Mouse (Mus musculus) heart, embryonic 15.5 days (tissue): ENCODE measurements at regions not wholly inside any gene's neighbourhood (a gene's known extent, or its start where the extent isn't known, plus 50 kb on each side); places are given as distances from the start of the nearest gene placed in this dataset.

Experiments
- ATAC-seq: fragments of 200-750 bp; cut with Nextera tagmentation; replicated peaks from 2 replicates; pipeline ENCODE4 v1.8.0; 2017; ENCODE audit warnings: low read depth, moderate TSS enrichment; ENCODE audit not compliant: insufficient number of reproducible peaks, insufficient read depth, low FRiP score
- H3K27ac ChIP-seq: fragments of 300-500 bp; sonication (generic); 2 replicates; pipeline ENCODE4 v1.5.1; 2015; ENCODE audit warnings: mild to moderate bottlenecking, inconsistent platforms
- H3K27me3 ChIP-seq: fragments of 300-500 bp; sonication (generic); 2 replicates; pipeline ENCODE4 v1.6.1; 2015; ENCODE audit warnings: inconsistent platforms
- H3K36me3 ChIP-seq: fragments of 300-500 bp; sonication (generic); 2 replicates; pipeline ENCODE4 v1.6.1; 2015; ENCODE audit warnings: mild to moderate bottlenecking, inconsistent platforms
- H3K4me1 ChIP-seq: fragments of 300-500 bp; sonication (generic); replicated peaks from 2 replicates; pipeline ENCODE4 v1.6.1; 2015; ENCODE audit warnings: inconsistent platforms
- H3K4me2 ChIP-seq: fragments of 300-500 bp; sonication (generic); 2 replicates; pipeline ENCODE4 v1.6.1; 2015; ENCODE audit warnings: inconsistent platforms, mild to moderate bottlenecking, moderate library complexity
- H3K4me3 ChIP-seq: fragments of 300-500 bp; sonication (generic); 2 replicates; pipeline ENCODE4 v1.5.1; 2015; ENCODE audit warnings: mild to moderate bottlenecking, inconsistent platforms
- H3K9ac ChIP-seq: fragments of 300-500 bp; sonication (generic); 2 replicates; pipeline ENCODE4 v1.6.1; 2015; ENCODE audit warnings: mild to moderate bottlenecking, inconsistent platforms
- H3K9me3 ChIP-seq: fragments of 300-500 bp; sonication (generic); replicated peaks from 2 replicates; pipeline ENCODE4 v1.6.1; 2016; ENCODE audit warnings: inconsistent platforms
- WGBS: fragments of 180-500 bp; shearing (Covaris S2); methylation state at CpG from one replicate; pipeline ENCODE4 v1.1.7; 2015; ENCODE audit warnings: mixed read lengths; 5-methylcytosine and 5-hydroxymethylcytosine counted together

DNA sequence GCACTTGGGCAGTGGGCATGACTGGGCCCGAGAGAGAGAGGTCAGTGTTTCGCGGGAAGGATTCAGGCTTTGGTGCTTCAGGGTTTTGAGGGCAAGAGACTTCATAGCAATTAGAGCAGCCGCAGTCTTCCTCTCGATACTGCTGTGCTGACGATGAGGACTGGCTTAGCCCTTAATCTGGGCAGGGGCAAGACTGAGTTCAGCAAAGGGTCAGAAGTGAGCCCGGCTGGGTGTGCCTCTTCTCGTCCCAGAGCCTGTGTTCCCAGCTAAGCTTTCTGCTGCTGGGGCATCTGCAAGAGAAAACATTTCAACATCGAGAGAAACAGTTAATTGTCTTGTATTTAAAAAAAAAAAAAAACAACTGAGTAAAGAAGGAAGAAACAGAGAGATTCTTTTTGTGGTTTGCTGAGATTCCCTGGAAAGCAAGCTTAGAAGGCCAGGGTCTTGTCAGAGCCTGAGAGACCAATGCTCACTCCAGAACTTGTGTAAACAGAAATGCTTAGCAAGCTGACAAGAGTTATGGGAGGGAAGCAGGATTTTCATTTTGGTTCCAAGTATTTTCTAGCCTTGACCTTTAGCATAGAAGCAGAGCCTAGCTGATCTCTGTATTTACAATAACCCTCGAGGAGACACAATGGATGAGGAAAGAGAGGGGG lies 195.1 kb downstream of the Zfp36l1 start:
- Histone ChIP-seq H3K4me2 (no peak overlapping the region), H3K9ac (no peak overlapping the region), H3K36me3 (no peaks in the 10 kb centered on the region), H3K9me3 (no peaks in the 10 kb centered on the region), H3K27me3 (no peaks in the 10 kb centered on the region), H3K4me1 (peaks cover 25% of the 10 kb centered on the region), H3K27ac (peak overlapping the region; percentile 43), H3K4me3 (no peak overlapping the region)
- no peak for ATAC-seq
- WGBS = 49% methylated on average over 10 of the region's 10 CpGs

DNA sequence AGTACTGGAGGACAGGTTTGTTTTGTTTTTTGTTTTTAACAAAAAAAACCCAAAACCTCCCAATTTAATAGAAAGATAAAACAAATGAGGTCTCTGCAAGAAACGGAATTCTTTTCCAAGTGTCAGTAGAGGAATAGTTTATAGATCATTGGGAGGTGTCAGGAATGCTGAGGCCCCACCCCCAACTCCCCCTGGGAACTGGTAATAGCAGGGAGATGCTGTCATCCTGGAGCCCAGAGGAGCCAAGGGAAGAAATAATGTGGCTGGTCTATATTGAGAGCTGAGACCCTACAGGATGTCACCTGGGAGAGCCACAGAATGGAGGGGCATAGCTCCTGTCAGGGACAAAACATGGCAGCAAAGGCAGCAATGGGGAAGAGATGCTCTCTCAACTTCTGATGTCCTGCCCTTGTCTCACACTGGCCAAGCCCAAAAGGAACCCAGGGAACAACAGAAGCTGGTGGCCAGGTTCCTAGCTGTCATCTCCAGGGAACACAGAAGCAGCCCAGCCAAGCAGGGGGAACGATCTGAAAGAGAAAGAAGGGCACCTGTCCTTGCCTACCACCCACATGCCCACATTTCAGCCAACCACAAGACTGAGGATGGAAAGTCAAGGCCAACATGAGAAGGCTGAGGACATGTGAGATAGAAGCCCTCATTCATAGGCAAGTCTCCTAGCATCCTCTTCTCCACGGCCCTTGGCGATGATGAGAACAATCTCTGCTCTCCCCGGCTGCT lies 195.7 kb downstream of the Zfp36l1 start:
- Histone ChIP-seq H3K27me3 (no peaks in the 10 kb centered on the region), H3K36me3 (no peaks in the 10 kb centered on the region), H3K27ac (peak overlapping the region; percentile 43), H3K4me2 (no peak overlapping the region), H3K4me1 (peaks cover 25% of the 10 kb centered on the region), H3K9ac (no peak overlapping the region), H3K4me3 (no peak overlapping the region), H3K9me3 (no peaks in the 10 kb centered on the region)
- WGBS = 71% methylated on average over 5 of the region's 5 CpGs
- ATAC-seq = no peak

DNA sequence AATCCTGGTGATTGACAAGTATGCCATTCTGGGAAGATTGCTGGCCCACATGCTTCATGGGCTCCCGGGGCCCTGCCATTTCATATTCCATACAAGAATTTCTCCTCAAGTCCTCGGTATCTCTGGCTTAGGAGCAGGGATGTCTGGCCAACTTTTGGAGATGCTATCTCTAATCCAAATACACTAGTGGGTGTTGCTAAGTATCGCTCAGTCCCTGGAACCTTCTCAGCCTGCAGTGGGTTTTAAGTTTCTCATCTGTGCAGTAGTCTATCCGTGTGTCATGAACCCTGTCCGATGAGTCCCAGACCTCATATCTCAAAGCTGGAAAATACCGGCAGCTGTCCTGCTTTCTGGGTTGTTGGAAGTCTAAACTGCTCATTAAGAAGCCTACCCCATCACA lies 198.9 kb downstream of the Zfp36l1 start:
- Histone ChIP-seq H3K9ac (no peak overlapping the region), H3K27ac (peak overlapping the region; percentile 22; the same call in 1 of the 2 replicates), H3K27me3 (no peaks in the 10 kb centered on the region), H3K4me3 (no peak overlapping the region), H3K4me2 (no peak overlapping the region), H3K9me3 (no peaks in the 10 kb centered on the region), H3K4me1 (peaks cover 23% of the 10 kb centered on the region), H3K36me3 (no peaks in the 10 kb centered on the region)
- ATAC-seq = no peak
- 48% methylated on average over 6 of the region's 6 CpGs for WGBS

DNA sequence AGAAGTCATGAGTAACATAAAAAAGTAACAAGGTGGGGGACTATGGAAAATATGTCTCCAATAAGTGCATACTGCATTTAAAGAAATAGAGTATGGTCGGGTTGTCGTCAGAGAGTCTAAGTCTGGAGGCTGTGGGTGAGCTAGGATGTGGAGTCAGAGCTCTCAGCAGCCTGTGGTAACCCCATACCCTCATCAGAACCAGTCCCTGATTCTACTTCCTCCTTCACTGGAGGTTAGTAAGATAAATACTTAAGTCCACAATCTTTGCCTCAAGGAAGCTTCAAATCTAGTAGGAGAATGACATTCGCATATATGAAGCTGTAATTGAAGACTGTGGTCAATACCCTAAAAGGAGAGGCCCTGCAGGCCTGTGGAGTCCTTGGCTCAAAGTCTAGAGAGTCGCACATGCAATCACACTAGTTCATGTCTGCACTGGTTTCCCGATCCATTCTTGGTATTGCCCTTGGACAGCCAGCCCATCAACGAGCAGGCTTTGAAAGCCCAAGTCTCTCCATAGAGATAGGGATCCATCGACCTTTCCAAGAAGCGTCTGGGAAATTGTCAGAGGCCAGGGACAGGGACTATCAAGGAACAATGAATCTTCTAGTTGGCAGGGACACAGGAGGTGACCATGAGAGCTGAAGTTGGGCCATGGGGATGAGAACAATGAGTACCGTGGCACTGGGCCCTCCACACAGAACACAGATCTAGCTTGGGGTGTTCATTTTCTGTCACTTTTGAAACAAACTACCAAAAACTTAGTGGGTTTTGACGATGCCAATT lies 200.3 kb downstream of the Zfp36l1 start:
- Histone ChIP-seq H3K4me2 (no peak overlapping the region), H3K4me3 (no peak overlapping the region), H3K9ac (no peak overlapping the region), H3K27ac (no peak overlapping the region), H3K9me3 (no peaks in the 10 kb centered on the region), H3K27me3 (no peaks in the 10 kb centered on the region), H3K4me1 (peaks cover 19% of the 10 kb centered on the region), H3K36me3 (no peaks in the 10 kb centered on the region)
- WGBS = 87% methylated on average over 10 of the region's 10 CpGs
- no peak for ATAC-seq

DNA sequence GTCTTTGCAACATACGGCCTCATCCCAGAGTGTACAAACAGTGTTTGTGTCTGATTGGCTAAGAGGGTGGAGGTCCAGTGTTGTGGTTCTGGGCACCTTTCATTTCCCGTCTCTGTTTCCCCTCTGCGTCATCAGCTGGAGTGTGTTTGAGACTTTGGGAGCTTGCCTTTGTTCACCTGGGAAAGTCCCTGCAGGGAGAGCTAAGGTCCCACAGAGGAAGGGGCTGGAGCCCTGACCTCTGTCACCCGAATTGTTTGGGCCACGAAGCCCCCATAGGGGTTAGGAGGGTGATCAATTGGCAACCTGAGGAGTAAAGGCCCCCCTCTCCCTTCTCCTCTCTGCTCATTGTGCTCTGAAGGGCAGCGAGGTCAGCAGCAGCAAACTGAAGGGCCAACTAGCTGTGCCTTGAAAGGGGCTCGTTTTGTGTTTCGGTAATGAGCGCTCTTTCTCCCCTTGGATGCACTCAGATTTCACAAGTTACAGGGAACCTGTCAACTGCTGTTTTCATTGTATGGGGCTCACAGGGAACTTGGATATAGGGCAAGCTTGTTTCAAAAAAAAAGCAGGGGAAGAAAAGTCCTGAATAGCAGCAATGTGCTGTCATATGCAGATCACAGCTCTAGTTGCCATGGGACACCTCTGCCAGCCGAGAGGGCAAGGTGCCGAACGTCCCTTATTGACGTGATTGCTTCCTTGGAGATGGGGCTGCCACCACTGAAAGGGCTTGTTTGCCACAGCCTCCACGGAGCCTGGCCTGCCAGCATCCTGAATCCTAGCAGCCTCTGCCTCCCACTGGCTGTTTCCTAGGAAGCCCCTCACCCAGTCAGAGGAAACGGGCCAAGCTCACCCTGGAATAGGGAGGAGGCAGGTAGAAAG lies 201.7 kb downstream of the Zfp36l1 start:
- Histone ChIP-seq H3K9me3 (no peaks in the 10 kb centered on the region), H3K4me2 (no peak overlapping the region), H3K9ac (0 out of 2 replicates have a peak overlapping the region, but pooled peaks have one; percentile 27), H3K4me3 (no peak overlapping the region), H3K27me3 (no peaks in the 10 kb centered on the region), H3K36me3 (no peaks in the 10 kb centered on the region), H3K4me1 (peaks cover 26% of the 10 kb centered on the region), H3K27ac (peak overlapping the region; percentile 46)
- WGBS = 60% methylated on average over 15 of the region's 15 CpGs
- no peak for ATAC-seq

- Histone ChIP-seq H3K4me3 (no peak overlapping the region), H3K9ac (no peak overlapping the region), H3K27ac (peak overlapping the region; percentile 99), H3K4me1 (peaks cover 55% of the 10 kb centered on the region), H3K27me3 (no peaks in the 10 kb centered on the region), H3K9me3 (no peaks in the 10 kb centered on the region), H3K4me2 (no peak overlapping the region), H3K36me3 (no peaks in the 10 kb centered on the region)
- ATAC-seq = no peak
- 48% methylated on average over 5 of the region's 5 CpGs for WGBS
These were observed 205.2 kb downstream of the Zfp36l1 start for GRCm38 (mm10) chr12:79907583-79907982.

DNA sequence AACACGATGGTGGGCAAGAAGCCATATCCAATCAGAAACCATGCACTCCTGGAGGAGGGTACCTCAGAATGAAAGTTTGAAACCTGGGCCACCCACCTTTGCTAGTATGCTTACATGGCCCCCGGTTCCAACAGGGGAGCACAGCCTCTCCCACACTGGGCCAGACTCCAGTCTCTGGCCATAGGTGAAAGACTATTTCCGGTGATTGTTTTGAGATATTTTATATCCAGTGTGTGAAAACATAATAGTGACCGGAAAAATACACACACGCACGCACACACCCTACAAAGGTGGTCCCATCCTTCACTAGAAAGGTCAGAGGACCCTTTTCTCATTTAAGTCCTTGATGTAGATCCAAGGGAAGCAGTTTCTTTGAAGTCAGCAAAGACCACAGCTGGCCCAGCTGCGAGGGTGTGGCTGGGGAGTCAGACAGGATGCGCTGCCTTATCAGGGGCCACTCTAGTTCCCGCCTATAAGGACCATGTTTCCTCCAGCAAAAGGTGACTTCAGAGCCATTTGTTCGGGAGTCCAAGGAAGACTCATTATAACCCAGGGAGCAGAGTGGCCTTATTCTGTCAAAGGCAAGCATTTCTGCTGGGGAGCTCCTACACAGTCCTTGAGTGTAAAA lies 206.0 kb downstream of the Zfp36l1 start:
- no peaks in the 10 kb centered on the region for H3K27me3 ChIP-seq
- H3K9ac ChIP-seq = 0 out of 2 replicates have a peak overlapping the region, but pooled peaks have one; percentile 47
- H3K36me3 ChIP-seq = no peaks in the 10 kb centered on the region
- peak overlapping the region; percentile 99 for H3K27ac ChIP-seq
- no peak overlapping the region for H3K4me3 ChIP-seq
- peaks cover 61% of the 10 kb centered on the region for H3K4me1 ChIP-seq
- no peak for ATAC-seq
- no peaks in the 10 kb centered on the region for H3K9me3 ChIP-seq
- 60% methylated on average over 10 of the region's 10 CpGs for WGBS
- no peak overlapping the region for H3K4me2 ChIP-seq

DNA sequence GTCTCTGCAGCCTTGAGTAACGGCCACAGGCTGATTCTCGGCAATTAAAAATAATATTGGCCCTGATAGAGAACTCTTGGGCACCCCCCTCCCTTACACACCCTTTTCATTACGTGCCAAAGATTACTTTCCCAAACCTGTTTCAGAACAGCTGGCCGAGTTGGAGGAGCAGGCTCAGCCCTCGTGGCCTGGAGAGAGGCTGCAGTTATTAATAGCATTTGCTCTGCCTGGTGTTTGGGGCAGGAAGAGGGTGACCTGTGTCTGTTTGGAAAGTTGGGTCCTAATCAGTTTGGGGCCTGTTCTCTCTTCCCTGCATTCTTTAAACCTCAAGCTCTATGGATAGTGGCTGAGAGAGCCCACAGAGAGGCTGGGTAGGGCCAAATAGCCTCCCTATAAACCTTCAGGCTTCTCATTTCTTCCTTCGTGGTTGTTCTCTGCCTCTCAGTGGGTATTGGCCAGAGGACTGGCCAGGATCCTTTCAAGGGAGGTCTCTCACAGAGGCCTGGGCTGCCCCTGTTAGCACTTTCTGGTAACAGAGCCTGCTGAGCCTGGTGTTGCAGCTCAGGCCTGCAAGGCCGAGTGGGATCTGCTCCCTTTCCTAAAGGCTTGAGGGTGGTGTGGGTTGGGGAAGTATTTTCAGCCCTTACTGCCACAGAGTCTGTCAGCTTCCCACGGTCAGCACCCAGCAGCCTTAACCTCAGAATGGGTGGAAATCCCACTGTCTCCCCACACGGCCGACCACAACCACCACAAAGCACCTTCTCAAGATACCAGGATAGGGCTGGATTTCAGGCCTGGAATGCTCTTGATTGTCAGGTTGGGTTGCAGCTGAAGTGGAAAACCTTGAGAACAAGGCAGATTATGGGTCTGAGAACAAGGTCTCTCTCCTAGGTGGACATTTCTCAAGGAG lies 206.7 kb downstream of the Zfp36l1 start:
- peak overlapping the region; percentile 99 for H3K27ac ChIP-seq
- peaks cover 62% of the 10 kb centered on the region for H3K4me1 ChIP-seq
- H3K9ac ChIP-seq = peak overlapping the region; percentile 47; the same call in 1 of the 2 replicates
- WGBS = 25% methylated on average over 10 of the region's 10 CpGs
- H3K4me2 ChIP-seq = no peak overlapping the region
- no peak overlapping the region for H3K4me3 ChIP-seq
- H3K36me3 ChIP-seq = no peaks in the 10 kb centered on the region
- H3K27me3 ChIP-seq = no peaks in the 10 kb centered on the region
- ATAC-seq = peak; percentile 81
- H3K9me3 ChIP-seq = no peaks in the 10 kb centered on the region

DNA sequence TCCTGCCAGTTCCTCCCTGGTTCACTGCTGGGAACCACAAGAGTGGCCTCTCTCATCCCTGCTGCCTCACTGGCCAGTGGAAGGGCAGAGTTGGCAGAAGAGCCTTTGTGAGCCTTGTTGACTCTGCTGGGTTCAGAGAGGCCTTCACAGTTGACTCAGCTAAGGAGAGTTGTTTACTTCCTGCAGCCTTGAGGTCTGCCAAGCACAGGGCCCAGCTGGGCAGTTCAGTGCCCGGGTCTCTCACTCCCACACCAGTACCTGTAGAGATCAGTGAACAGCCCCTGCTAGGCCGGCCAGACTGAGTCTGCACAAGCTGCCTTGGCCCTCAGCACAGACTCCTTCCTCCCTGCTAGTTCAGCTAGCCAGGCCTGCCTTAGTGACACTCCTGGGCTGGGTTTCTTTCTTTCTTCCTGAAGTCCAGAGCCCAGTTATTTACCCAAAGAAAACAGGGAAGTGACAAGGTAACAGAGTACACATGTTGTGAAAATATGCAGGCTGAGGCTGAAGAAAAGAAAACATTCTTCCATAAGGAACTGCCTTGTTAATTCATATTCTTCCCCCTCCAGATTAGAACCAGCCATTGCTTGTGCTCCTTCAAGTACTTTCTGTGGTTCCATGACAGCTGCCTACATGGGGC lies 207.8 kb downstream of the Zfp36l1 start:
- peak overlapping the region; percentile 99 for H3K27ac ChIP-seq
- no peaks in the 10 kb centered on the region for H3K9me3 ChIP-seq
- no peak for ATAC-seq
- no peak overlapping the region for H3K4me2 ChIP-seq
- no peaks in the 10 kb centered on the region for H3K36me3 ChIP-seq
- no peaks in the 10 kb centered on the region for H3K27me3 ChIP-seq
- H3K4me3 ChIP-seq = no peak overlapping the region
- WGBS = 40% methylated on average over 2 of the region's 2 CpGs
- peaks cover 61% of the 10 kb centered on the region for H3K4me1 ChIP-seq
- no peak overlapping the region for H3K9ac ChIP-seq
